Mouse (Mus musculus): ENCODE data around the gene Rab12.

Gene Rab12

DNA sequence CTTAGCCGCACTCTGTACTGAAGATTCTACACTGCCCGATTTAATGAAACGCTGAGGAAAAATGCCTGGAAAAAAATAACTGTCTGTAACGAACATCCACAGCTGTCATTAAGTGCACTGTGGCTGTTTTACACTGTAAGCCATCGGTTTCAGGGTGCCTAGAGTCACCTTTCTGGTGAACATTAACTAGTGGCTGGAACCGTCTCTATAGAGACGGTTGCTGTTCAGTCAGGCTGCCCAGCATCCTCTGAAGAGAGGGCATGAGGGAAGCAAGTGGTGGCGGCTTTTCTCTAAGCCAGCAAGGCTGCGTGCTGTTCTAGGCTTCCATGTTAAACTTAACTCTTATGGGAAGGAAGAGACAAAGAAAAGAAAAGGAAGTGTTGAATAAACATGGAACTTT is 22.9 kb downstream of the Rab12 start:
- DNase-seq: no peak

DNA sequence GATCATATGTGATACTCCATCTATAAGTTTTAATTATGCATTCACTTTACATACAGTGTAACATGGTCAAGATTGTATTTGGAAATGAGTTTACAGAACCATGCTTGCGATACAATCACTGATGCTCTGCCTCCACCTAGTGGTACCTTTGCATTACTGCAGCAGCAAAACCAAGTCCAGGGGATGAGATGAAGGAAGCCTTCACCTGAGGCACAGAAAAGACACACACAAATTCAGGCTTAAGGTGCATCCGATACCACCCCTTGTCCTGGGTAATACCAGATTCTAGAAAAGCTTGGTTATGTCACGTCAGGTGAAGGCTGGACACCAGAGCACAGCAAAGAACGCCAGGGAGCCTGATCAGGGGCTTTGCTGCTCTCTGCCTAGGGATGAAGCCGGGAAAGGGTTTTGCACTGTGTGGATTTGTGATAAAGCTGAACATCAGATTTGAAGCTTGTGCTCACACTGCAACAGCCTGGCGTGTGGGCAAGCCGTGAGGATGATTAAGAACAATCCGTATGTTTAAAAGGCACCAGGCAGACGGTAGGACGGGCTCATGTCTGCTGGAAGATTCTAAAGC is 29.4 kb downstream of the Rab12 start:
- peak; percentile 65 for DNase-seq

DNA sequence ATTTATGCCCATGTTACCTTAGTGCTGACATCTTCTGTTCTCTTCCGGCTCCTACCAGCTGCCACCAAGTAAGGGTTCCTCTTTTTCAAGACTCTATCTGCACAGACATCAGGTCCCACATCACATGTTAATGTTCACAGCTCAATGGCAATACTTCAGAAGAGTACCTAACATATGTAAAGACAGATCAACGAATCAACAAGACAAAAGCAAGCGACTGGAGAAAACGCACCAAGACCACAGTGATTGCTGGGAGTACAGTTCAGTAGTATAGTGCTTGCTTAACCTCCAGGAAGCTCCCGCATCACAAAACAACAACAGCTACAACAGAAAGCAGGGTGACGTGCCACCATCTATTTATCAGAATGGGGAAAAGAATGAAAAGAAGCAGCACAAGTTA is 33.0 kb downstream of the Rab12 start:
- no peak for DNase-seq

DNA sequence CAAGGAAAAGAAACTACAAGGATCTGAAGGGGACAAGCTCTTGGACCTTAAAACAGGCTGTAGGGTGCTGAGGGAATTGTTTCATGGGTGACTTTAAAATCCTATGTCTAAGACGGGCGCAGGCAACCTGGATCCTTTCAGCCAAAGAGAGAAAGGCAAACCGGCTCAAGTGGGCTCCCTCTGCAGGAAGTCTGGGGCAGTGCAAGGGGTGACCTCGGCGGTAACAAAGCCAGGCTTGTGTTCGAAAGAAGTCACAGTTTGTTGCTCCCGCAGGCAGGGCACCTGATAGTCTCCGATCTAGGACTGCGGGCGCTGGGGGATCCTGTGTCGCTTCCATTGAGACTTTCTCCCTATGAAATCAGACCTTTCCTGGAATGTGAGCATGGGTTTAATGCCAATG is 33.8 kb downstream of the Rab12 start:
- peak; percentile 89 for DNase-seq

DNA sequence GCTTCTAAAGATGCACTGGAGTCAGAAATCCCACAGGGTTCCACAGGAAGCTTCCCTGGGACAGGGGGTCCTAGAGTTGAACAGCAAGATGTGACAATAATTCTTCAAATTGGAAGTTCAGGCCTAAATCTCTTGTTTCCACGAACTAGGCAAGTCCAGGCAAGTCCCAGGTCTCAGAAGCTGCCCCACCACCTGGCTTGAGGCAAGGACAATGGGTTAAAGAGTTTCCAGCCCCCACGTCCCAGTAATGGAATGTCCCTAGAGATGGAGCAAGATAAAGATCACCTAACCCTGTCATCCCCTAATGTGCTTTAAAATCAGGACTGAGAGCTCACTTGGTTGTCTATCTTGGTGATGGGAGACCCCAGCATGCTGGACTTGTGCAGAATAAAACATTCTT is 34.6 kb downstream of the Rab12 start:
- no peak for DNase-seq

DNA sequence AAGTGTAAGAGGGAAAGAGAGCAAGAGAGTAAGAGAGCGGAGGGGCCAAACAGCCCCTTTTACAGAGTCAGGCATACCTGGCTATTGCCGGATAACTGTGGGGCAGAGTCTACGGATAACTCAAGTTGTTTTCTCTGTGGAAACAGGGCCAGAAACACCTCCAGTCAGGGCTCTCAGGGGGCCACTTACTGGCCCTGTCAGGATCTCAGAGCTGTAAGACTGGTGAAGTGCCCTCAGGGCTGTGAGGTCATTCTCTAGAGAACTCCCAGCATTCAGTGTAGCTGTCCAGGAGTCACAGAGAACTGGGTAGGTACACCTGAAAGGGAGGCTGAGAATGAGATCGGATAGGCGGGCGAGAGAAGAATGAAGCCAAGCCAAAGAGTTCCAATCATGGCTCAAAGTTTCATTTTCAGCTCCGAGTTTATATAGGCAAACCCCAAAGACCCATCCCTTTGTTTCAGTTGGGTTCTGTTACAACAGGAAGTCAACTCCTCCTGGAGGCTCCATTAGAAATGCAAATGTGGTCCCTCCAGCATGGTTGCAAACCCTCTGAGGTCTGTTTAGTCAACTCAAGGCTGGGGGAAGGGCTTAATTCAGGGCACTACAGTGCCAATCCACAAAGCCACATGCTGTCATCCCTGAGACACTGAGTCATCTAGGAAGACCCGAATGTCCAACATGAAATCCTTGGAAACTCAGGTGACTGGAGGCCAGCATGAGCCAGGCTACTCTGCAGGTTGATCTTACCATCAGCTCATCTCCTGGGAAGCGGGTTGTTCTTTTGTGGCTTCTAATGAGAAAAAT is 35.7 kb downstream of the Rab12 start:
- no peak for DNase-seq

DNA sequence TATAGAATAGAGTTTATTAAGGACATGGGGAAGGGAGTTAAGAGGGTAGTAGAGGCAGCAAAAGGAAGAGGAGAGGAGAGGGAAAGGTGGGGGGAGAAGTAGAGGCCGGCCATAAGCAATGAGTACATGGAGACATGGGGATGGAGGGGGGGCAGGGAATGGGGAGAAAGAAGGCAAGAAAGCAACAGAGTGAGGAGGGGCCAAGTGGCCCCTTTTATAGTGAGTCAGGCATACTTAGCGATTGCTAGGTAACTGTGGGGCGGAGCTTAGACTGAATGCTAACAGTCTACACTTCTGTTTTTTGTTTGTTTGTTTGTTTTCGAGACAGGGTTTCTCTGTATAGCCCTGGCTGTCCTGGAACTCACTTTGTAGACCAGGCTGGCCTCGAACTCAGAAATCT is 38.2 kb downstream of the Rab12 start:
- DNase-seq: no peak

DNA sequence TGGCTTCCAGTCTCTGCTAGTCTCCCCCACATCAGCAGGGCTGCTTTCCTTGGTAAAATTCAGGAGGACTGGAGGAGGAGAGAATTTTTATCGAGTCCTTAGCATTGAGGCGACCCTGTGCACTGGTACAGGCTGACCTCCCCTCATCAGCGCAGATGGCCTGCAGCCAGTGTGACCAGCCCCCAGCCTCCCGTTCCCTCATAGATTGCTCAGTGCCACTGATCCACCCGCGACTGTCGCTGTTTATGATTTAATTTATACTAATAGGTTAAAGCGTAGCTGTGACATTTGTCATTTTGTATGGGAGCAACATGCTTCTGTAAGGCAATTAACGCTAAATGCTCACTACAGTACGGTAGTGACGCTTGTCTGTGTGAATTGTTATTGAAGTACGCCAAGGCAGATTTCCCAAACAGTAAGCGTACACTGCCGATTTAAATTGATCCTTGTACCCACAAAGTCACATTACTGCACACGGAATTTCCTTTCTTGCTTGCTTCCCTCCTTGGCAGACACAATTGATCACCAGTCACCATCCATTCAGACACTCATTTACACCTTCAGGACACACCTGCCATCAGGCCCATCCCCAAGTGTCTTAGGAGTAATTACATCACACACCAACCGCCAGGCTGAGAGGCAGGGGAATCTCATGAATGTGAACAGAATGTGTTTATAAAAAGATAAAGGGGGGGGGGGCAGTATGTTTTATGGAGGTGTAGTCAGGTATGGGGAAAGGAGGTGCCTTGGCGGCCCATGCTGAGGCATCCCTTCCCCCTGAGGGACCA is 38.8 kb downstream of the Rab12 start:
- DNase-seq: no peak

DNA sequence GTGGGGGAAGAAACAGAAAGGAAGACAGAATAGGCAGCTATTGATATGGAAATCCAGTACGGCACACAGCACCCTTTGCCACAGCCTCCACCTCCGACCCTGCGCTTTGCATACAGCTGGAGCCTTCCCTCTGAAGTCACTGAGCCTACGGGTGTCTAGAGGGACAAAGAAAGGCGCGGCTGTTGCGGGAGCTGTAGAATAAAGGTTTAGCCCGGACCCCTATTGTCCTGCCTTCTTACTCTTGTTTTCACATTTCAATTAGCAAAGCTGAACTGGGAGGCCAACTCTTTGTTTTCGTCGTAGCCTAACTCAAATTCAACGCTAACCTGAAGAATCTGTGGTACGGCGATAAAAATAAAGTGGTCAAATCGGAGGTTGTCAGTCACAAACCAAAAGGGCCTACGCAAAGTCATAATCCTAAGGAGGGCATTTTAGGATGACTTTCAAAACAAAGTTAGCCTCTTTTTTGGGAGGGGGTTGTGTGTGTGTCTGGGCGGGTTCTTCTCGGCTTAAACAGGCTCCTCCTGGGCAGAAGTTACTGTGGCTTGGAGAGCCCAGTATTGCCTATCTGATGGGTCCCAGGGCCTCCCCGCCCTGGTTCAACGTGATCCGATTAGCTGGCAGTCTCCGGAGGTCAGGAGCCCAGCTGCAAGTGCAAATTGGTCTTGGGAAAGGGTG is 39.6 kb downstream of the Rab12 start:
- DNase-seq: no peak

DNA sequence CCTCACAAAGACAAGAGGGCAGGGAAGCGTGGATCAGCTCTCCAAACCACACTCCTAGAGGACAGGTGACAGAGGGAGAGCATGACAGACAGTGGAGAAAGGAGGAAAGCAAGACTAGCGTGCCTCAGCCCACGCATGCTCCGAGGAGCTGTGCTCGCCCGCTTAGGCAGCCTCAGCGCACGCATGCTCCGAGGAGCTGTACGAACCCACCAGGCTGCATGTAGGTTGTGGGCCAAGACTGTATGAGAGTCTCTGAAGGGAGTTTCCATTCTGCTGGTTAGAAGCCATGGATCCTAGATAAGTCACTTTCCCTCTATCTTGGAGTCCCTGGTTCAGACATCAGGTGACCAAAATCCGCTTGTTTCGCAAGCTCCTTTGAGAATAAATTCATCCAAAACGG is 40.2 kb downstream of the Rab12 start:
- DNase-seq: no peak

DNA sequence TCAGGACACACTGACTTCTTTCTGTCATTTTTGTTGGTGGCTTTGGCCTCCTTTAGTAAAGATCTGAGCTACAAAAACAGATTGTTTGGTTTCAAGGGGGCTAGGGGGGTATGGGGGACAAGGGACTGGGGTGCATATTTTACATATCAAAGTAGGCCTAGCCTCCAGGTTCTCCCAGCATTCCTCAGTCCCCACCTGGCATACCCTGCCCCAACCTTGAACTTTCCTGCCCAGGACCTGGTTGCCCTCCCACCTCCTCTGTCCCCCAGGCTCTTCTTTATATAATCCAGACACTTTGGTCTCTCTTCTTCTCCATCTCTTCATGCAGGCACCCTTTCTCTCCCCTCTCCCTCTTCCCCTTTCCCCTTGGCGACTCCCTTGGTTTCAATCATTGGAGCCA is 46.3 kb downstream of the Rab12 start:
- DNase-seq: no peak

DNA sequence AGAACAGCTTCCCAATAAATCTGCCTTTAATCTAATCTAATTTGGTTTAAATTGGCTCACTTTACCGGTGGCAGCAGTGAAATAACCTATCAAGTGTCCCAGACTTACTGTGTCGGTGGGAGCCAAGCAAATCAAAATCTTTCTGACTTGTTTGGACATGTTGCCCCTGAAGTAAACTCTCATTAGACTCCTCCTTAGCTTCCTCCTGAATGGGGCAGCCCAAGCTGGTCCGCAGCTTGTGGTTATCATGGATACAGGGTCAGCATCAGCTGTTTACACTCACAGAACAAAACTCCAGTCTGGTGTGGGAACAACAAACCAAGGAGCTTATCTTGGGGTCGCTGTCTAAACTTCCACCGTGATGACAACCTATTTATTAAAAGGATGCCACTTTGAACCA is 47.8 kb downstream of the Rab12 start:
- no peak for DNase-seq

DNA sequence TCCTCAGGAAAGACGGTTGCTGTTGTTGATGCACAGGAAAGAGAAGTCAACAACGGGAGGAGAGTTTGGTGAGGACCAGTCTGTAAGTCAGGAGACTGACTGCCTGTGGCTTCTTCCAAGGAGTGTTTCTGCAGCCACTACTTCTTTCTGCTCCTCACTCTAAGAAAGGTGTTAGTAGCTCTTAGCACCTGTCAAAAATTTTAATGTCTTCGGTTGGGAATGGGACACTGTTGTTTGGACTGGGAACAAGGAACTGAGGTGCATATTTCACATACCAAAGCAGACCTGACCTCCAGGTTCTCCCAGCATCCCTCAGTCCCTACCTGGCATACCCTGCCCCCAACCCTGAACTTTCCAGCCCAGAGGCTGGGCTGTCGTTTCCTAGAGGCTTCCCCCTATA is 48.3 kb downstream of the Rab12 start:
- DNase-seq: no peak

DNA sequence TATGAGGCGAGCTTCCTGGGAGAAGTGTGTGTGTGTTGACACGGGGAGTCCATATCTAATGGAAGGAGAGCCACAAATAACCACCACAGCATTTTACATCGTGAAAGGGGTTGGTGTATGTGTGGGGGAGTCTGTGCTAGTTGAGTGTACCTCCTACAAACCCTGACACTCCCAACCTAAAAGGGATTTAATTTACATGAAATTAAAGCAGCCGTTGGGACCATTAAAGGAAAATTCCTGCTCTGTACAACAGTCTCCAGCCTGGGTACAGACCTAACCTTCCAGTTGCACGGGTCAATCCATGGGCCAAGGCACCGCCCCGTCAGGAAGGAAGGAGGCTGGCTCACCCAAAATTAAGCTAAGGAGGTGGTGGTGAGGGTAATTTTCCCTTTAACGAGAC is 49.5 kb downstream of the Rab12 start:
- no peak for DNase-seq

DNA sequence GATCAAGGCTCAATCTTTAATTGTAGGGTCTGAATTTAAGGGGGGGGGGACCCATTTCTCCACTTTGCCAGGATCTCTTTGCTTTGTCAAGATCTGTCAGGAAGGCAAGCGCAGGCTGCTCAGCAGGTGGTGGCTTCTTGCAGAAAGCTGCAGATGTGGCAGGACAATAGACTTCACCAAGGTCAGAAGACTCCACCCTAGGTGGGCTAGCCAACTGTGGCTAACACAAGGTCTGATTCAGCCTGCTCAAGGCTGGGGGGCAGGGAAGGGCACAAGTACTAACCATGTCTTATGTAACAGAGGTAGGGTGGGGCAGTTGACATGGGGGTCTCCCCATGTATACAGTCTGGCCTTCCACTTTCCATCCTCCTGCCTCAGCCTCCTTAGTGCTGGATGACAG is 62.3 kb downstream of the Rab12 start:
- no peak for DNase-seq

DNA sequence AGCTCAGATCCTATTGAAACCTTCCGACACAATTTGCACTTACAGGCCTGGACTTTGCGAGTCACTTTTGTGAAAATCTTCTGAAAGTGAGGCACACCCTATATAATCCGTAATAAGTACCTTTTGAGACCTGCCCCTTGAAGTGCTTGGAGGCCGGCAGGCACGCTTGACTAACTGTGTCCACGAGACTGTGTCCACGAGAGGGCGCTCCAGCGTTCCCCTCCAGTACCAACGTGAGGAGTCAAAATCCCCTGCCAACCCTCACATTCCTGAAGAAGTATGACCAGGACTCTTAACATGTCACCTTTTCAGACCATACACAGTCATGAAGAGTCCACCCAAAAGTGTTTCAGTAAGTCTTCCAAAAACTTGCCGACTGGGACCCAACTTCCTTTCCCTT is 68.4 kb downstream of the Rab12 start:
- peak; percentile 94 for DNase-seq

DNA sequence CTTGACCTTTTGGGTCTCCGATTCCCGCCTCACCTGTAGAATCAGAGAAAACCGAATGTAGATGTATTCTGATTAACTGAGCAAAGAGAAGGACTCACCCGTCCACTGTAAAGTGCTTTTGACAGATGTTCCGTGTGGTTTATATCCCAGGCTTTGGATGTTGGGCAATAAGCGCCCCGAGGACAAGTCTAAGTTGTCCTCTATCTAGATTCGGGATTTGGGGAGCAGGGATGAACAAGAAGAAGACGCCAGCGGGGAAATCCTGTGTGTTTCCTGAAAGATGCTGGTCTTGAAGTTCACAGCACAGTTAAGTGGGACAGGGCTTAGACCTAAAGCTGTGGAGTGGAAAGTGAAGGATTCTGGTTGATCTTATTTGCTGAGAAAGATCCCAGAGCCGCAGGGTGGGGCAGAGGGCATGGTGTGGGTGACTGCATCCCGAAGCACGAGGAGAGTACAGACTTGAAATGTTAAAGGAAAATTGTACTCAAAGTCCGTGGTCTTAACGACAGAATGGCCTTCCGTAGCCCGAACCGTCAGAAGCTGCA is 68.9 kb downstream of the Rab12 start:
- DNase-seq: no peak

DNA sequence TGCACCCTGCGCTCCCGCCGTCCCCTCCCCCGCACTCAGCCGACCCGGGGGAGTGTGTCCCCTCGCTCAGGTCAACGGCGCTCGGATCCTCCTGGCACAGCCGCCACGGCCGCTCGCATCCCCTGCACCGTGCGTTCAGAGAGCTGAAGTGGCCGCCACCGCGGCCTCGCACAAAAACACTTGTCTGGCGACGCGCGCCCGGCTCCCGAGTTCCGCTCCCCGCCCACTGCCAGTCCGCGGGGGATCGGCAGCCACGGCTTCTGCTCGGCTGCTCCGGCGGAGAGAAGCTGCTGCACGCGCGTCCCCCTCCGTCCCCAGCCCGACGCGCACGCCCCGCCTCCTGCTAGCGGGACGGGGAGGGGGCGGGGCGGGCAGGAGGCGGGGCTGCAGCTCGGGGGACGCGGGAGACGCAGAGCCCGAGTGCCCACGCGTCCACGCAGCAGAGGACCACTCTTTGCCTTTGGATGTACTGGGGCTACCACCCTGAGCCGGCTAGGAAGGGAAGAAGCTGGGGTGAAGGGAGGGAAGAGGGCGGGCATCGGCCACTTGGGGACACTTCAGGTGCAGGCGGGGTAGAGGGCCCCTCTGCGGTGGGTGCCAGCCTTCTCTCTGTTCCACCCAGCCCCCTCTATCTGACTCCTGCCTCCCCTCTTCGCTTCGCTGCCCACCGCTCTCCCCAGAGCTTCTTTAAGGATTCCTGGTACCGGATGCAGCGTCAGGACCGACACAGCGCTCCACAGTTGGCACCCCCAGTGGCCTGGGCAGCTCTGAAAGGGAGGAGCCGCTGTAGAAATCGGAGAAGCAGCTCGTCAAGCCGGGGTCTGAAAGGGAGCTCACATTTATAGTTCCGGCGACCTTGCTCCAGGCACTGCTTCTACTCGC is 69.8 kb downstream of the Rab12 start, which contains the start of gene Mtcl1:
Gene Mtcl1 (minus strand): TSS at position 291 of the 882 bp plus-strand sequence.
- peak; percentile 89 for DNase-seq

DNA sequence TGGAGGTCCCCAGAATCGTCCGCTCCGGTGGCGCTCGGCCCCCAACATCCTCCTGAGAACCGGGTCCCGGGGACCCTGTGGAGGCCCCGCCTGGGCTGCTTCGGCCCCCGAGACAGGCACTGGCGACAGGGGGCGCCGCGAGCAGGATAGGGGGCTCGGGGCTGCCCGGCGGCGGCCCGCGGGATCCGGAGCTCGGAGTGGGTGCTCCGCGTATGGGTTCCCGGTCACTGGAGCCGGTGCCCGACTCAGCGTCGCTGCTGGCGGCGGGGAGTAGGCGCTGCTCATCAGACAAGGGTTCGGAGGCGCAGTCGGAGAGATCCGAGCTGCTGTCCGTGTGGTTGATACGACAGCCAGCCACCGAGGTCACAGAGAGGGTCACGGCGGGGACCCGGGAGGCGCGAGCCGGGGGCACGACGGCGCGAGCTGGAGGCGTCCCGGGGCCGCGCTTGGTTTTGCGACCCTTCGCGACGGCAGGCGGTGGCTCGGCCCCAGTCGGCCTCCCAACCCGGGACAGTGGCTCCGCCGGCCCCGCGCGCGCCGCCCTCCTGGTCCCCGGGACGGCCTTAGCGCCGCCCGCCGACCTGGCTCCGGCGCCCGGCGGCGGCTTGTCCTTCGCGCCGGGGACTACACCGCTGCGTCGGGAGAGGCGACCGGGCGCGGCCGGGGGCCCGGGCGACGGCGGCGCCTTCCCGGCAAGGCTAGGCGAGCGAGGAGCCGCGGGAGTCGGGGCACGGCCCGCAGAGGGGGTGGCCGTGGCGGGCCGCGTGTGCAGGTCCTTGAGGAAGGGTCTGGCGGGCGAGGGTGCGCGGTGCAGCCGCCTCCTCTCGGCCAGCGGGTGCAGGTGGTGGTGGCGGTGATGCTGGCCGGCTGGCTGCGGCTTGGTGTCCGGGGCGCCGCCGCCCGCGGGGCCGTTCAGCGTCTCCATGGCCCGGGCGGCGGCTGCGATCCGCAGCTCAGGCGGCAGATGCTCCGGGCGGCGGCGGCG is 70.8 kb downstream of the Rab12 start:
- DNase-seq: peak; percentile 60

DNA sequence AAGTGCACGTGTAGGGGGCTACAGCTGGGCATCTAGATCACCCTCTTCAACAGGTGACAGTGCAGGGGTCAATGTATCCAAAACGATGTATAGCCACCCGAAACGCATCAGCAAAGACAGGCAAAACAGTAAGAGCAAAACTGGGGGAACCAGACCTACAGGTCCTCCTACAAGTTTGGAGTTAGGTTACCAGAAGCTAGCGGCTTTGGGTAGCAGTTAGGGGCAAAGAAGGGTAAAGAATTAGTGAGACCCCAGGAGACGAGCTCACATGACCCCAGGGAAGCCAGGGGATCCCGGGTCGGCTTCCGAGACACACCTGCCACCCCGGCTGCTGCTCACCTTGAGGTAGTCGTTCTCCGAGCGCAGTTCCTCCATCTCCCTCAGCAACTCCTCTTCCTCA is 71.6 kb downstream of the Rab12 start:
- DNase-seq: no peak

DNA sequence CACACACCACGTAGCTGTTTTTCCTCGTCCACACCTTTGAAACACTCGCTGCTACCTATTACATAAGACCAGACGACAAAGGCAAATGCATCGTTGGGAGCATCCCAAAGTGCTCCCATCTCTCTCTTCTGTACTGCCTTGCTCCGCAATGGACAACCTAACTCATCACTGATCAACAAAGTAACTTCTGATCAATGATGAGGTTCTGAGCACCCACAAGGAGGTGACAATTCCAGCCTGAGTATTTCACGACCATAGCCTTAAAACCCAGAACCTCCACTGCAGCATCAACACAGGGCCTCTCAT is 72.6 kb downstream of the Rab12 start:
- DNase-seq: no peak
